Mouse (Mus musculus) spleen, postnatal 10 days (tissue): ENCODE data around the gene Hist1h4d.

Experiments
- DNase-seq, 2 experiments: peaks; one replicate each; pipeline ENCODE4 v3.0.0; 2021 to 2022; ENCODE audit warnings: low spot score in 2 of 2

Gene Hist1h4d

GRCm38 (mm10) chr13:23593051-23593770, 11.8 kb downstream of the Hist1h4d start:
- DNase-seq = no peak

- no peak for DNase-seq
Observed at GRCm38 (mm10) chr13:23595185-23595584, 13.8 kb downstream of the Hist1h4d start.

- DNase-seq = peak in 1 of 2 experiments; percentile 68
Observed at GRCm38 (mm10) chr13:23595622-23596372, 14.4 kb downstream of the Hist1h4d start.

GRCm38 (mm10) chr13:23597957-23598356, 16.6 kb downstream of the Hist1h4d start:
- peak; percentile 82 to 93 for DNase-seq

GRCm38 (mm10) chr13:23603182-23603699, 21.8 kb downstream of the Hist1h4d start:
- DNase-seq = no peak

GRCm38 (mm10) chr13:23604452-23604851, 23.1 kb downstream of the Hist1h4d start:
- no peak for DNase-seq

GRCm38 (mm10) chr13:23605052-23605451, 23.7 kb downstream of the Hist1h4d start:
- no peak for DNase-seq

- DNase-seq = peak in 1 of 2 experiments; percentile 51
Observed at GRCm38 (mm10) chr13:23609209-23609608, 27.8 kb downstream of the Hist1h4d start.

GRCm38 (mm10) chr13:23609844-23610243, 28.4 kb downstream of the Hist1h4d start:
- DNase-seq = peak in 1 of 2 experiments; percentile 15

GRCm38 (mm10) chr13:23610393-23610792, 29.0 kb downstream of the Hist1h4d start:
- no peak for DNase-seq

GRCm38 (mm10) chr13:23611638-23612037, 30.2 kb downstream of the Hist1h4d start:
- no peak for DNase-seq

- DNase-seq = peak in 1 of 2 experiments; percentile 42
Observed at GRCm38 (mm10) chr13:23620056-23620732, 38.8 kb downstream of the Hist1h4d start.

- peak; percentile 78 to 83 for DNase-seq
Observed at GRCm38 (mm10) chr13:23620733-23621531, 39.5 kb downstream of the Hist1h4d start, which contains the start of gene Hist1h2be. TSS of gene Hist1h2be (minus strand) at chr13:23621124.

GRCm38 (mm10) chr13:23621532-23622174, 40.3 kb downstream of the Hist1h4d start:
- peak; percentile 74 to 81 for DNase-seq

- DNase-seq = peak; percentile 96 to 99
Observed at GRCm38 (mm10) chr13:23622175-23622671, 40.8 kb downstream of the Hist1h4d start, which contains the start of gene Hist1h1e. TSS of gene Hist1h1e (minus strand) at chr13:23622558.

GRCm38 (mm10) chr13:23622861-23623450, 41.6 kb downstream of the Hist1h4d start:
- DNase-seq = peak; percentile 35 to 64

- peak in 1 of 2 experiments; percentile 36 for DNase-seq
Observed at GRCm38 (mm10) chr13:23630653-23631052, 49.3 kb downstream of the Hist1h4d start.
